Mouse (Mus musculus): ENCODE measurements around the gene Spindoc.
A peak's percentile ranks its signal among the peaks of the same experiment; 100 is the strongest.

Spindoc gene

DNA sequence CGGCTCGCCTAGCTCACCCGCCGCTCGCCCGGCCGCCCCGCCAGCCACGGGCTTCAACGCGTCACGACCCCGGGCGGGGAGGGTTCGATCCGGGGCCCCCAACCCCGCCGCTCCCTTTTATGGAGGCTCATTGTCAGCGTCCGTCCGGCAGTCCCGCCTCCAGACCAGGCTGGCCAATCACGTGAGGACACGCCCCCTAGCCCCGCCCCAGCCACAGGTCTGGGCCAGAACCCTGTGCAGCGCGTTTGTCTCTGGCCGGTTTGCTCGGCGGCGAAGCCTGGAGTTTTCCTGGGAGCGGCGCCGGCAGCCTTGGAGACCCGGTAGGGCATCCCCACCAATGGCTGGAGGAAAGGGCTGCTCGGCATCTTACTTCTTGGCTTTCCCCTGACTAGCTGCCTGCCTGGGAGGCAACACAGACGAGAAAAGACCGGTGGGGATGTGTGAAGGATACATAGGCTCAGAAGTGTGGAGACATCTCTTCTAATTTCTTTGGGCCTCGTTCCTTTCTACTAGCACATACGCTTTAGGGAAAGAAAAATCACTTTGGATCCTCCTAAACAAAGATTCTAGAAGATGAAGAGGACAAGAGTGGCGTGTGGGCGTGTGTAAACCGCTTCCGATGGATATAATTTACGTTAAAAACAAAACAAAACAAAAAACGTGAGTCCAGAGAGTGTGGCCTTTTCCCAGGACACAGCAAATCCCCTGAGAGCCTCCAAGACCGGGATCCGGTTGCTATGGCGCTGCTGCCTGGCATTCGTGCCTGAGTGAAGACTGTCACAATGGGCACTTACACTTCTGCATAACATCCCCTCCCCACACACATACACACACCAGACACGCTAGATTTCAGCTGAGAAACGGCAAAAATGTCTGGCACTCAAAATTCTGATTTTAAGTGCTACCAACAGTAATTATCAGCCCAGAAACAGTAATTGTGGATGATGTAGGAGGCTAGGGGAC lies at the start of gene Spindoc:
Spindoc (minus strand) TSS at position 92 of the 963 bp plus-strand sequence.
- DNase-seq (ENCODE audit: low spot score): peak; percentile 98

DNA sequence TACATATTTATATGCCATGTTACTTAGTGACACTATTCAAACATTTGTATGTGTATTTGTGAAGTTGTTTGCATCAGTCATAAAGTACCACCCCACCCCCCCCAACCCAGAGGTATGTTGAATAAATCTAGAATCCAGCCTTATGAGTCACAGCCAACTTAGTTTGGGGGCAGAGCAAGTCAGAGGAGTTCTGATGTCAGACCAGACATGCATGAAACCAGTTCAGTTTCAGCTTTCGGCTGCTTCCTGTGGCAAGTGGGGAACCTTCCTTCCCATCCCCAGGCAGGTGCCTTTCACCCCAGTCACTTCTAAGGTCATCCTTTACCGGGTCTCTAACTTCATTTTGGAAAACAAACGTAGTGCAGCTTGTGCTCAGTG lies 42.6 kb upstream of the Spindoc start:
- DNase-seq (ENCODE audit: low spot score): no peak

DNA sequence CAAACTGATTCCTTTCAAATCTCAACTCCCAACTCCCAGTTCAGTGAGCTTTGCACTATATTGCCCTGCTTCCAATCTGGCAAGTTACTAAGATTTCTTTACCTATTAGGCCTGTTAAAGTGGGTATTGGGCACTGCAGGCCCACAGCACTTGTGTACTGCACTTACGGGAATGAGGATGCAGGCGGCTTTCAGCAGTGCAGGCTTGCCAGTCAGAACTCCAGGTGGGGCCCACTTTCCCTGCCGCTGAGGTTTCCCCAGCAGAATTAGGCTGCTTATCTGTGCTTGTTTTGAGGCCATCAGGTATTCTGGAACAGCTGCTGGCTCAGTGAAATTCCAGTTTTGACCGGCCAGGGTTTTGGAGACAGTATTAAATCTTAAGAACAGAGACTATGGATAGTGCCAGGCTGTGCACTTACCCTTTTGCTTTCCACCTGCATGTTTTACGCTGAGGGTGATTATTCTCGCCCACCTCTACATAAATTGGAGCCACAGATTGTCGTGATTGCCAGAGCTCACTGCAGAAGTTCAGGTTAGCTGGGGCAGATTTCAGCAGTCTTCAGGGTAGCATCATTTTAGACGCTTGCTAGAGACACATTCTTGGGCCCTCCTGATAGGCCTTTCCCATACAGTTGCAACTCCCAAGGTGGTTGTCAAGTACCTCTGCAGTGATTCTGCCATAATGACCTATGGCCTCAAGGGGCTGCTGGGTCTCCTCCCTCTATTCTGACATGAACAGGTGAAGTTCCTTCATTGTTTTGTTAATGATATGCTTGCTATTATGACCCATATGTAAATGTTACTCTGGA lies 42.0 kb upstream of the Spindoc start:
- DNase-seq (ENCODE audit: low spot score): no peak

DNA sequence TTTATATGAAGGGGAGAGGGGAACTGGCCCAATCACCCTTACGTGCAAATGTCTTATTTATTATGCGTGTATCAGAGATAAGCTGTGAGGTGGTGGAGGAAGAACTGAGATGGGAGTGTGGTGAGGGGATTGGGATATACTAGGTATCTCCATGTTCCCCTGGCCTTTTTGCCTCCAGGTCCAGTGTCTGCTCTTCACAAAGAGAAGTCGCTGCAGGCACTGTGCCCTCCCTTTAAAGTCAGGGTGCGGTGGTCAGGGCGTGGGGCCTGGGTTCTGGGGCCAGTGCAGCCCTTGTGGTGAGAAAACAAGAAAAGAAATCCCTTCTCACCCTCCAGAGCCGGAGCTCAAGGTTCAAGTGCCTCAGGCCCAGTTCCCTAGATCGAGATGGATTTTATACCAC lies 41.3 kb upstream of the Spindoc start:
- no peak for DNase-seq (ENCODE audit: low spot score)

DNA sequence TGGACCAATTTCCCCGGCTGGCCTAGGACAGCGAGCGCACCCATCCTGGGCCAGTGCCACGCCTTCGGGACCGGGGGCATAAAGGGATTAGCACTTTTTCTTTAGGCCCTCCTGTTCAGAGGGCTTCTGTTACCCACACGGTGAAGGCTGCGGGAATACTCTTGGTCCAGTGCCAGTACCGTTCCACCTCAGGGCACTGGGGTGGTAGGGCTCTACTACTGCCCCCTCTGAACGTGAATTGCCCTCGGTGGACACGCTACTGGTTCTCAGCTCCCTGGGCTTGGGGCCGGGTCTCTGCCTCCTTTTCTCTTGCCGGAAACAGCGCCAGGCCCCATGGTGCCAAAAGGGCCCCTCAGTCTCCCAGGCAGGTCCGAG lies 40.8 kb upstream of the Spindoc start:
- DNase-seq (ENCODE audit: low spot score): no peak

DNA sequence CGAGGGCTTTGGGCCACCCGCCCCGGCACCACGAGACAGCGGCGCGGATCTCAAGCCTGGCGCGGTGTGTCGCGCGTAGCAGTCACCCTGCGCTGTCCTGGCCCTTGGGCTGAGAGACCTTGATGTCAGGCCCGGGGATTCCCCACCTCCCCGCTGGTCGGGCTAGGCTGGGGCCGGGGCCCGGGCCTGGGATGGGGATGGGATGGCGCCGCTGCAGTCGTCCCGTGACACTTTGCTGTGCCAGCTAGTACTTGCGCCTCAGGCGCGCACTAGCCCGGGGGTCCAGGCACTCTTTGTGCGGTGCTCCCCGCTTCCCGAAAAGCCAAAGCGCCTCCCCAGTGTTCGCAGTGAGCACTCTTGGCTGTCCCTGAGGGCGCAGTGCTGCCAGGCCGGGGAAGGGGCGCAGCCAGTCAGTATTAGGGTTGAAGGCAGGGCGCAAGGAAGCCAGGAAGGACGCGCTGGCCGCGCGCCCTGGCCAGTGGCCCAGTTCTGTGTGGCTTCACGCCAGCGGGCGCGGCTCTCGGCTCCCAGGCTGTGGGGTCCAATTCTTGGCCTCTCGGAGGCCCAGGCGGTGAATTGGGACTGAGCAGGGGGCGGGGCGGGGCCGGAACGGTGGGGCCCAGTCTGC lies 40.3 kb upstream of the Spindoc start:
- DNase-seq (ENCODE audit: low spot score): peak; percentile 67

DNA sequence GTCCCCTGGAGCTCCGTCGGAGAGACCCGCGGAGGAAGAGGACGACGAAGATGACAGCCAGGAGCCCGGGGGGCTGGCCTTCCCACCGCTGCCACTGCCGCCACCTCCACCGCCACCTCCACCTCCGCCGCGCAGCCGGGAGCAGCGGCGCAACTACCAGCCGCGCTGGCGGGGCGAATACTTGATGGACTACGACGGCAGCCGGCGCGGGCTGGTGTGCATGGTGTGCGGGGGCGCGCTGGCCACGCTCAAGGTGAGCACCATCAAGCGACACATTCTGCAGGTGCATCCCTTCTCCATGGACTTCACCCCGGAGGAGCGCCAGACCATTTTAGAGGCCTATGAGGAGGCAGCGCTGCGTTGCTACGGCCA lies 39.8 kb upstream of the Spindoc start:
- no peak for DNase-seq (ENCODE audit: low spot score)

DNA sequence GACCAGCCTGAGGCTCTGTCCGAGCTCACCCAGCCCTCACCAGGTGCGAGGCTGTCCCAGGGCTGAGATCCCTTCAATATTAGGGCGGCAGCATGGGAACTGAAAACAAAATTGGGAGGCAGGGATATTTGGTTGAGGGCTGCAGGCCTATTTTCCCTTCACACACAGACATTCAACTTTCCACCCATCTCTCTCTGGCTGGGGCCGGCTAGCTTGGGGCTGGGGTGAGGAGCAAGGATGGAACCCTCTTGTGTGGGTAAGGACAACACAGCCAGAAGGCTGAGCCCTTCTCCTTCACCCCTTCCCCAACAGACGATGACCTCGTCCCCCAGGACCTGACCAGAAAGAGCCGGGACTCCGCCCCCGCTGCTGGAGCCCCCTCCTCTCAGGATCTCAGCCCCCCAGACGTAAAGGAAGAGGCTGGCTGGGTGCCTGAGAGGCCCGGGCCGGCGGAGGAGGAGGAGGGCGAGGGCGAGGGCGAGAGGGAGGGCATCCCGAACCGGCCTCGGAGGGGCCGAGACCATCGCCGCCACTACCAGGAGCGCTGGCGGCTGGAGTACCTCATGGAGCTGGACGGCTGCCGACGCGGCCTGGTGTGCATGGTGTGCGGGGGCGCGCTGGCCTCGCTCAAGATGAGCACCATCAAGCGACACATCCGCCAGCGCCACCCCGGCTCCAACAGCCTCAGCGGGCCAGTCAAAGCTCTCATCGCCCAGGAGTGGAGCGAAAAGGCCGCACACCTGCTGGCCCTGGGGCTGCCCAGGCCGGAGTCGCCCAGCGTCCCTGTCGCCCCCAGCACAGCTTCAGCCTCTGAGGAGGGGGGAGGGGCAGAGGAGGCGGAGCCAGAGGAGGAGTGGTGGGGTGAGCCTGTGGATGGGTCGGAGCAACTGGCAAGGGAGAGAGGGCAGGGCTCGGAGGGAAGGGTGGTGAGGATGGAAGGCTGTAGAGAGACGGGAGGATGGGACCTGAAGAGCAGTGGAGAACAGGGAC lies 39.1 kb upstream of the Spindoc start:
- no peak for DNase-seq (ENCODE audit: low spot score)

DNA sequence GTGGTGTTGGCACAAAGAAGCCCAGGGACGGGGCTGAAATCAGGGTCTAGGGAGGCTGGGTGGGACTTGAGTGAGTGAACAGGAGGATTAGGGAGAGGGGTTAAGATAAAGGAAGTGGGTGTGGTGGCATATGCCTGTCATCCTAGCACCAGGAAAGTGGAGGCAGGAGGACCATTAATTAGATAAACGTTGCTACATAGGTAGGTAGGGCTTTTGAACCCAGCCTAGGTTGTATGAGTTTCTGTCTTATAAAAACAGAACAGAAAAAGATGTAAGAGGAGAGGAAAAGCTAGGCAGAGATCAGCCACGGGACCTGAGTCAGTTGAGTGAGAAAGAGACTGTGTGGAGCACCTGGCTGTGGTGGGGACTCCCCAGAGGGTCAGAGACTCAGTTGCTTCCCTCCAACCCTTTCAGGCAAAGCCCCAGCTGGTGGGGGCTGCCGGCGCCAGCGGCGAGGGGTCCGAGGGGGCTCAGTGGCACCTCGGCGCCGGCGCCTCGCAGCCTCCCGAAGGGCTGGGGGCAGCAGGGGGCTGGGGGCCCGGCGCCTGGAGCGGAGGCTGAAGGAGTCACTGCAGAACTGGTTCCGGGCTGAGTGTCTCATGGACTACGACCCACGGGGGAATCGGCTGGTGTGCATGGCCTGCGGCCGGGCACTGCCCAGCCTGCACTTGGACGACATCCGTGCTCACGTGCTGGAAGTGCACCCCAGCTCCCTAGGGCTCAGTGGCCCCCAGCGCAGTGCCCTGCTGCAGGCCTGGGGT lies 38.2 kb upstream of the Spindoc start:
- no peak for DNase-seq (ENCODE audit: low spot score)

DNA sequence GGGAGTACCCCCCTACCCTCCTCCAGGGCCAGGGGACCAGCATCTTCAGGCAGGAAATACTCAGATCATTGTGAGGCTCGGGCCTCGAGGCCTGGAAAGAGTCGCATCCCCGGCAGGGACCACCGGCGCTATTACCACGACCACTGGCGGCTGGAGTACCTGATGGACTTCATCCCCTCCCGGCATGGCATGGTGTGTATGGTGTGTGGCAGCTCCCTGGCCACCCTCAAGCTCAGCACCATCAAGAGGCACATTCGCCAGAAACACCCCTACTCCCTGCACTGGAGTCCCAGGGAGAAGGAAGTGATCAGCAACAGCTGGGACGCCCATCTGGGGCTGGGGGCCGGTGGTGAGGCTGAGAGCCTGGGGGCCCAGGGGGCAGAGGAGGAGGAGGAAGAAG lies 37.3 kb upstream of the Spindoc start:
- DNase-seq (ENCODE audit: low spot score): no peak

DNA sequence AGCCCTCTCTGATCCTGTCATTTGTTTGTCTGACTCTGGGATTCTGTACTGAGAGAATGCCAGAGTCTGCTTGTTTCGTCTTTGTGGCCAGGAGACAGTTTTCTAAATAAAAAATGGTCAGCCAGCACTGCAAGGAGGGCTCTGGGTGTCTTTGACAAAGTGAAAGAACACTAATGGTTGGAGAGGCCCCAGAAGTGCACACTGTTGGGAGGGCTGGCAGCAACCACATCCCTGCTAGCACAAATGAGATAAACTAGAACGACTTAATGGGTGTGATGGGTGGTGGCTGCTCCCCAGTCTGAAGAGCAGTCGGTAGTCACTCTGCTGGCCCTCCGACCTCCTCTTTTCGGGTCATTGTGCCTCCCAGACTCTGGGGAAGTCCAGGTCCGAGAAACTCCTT lies 36.3 kb upstream of the Spindoc start:
- no peak for DNase-seq (ENCODE audit: low spot score)

DNA sequence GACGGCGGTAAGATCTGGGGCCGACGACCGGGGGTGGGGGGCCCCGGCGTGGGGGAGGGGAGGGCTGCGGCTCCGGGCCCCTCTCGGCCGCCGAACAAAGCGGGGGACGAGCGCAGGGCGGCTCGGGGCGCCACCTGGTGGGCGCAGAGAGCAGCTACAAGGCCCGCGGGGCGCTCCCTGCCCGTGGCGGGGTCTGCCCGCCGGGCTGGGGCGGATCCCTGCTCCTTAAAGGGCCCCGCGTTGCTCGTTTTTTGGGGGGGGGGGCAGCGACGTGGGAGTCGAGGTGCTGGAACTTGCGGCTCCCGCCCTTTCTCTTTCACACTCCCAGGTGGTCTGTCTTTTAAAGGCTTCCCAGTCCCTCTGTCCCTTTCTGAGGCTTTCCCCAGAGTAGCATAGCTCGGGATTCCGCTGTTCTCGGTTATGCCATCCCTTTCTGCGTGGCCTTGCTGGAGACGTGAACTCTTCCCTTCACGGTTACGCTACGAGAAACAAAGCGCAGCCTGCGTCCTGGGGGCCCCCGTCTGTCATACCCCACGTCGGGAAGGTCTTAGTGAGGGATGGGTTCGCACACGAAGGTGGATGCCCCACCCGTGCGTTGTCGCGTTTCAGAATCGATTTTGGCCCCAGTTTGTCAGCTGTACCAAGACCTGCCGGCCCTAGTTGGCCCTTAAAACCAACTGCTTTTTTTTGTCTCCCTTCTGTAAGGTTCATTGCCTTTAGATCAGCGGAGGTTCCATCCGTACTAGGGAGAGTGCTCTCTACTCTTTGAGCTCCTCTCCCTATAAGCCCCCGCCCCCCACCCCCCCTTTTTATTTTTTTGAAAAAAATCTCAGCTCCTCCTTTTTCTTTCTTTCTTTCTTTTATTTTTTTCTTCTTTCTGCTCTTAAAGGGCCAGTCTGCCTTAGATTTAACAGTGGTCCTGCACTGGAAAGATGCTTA lies 35.4 kb upstream of the Spindoc start:
- peak; percentile 80 for DNase-seq (ENCODE audit: low spot score)

DNA sequence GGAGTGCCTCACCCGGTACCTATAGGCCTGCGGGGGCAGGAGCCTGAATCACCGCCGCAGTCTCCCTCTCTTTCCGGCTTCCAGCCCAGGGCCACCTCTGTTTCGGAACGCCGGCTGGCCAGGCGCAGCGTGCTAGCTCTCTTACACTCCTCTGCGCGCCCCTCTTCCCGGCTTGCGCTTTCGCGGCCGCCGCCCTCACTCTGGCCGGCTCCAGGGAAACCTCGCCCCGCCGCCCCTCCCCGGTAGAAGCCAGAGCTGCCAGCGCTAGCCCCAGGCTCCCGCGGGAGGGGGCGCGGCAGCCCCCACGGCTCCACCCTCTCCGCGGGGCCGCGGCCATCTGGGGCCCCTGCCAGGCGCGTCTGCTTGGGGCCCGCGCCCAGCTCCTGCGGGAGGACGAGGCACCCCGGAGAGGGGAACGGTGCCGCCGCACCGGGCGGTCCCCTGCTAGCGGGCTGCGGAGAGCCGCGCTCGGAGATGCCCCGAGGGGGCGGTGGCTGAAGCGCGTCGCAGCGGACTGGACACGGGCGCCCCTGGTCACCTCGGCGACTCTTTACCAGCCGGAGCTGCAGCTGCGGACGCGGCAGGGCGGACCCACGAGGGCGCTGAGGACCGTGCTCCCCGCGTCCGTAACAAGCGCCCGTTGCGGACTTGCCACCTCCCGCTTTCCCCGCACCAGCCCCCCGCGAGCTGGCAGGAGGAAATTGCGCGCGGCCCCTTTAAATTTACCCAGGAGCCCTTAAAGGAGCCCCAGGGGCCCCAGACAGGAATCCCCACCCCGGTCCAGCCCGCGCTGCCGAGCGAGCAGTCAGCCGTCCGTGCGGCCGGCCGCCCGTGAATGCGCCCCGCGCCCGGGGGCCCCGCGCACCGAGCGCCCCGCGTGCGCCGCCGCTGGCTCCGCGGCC lies 34.3 kb upstream of the Spindoc start, which contains the start of gene 2700081O15Rik:
2700081O15Rik (plus strand) TSS at position 792 of the 902 bp plus-strand sequence.
- peak; percentile 62 for DNase-seq (ENCODE audit: low spot score)

DNA sequence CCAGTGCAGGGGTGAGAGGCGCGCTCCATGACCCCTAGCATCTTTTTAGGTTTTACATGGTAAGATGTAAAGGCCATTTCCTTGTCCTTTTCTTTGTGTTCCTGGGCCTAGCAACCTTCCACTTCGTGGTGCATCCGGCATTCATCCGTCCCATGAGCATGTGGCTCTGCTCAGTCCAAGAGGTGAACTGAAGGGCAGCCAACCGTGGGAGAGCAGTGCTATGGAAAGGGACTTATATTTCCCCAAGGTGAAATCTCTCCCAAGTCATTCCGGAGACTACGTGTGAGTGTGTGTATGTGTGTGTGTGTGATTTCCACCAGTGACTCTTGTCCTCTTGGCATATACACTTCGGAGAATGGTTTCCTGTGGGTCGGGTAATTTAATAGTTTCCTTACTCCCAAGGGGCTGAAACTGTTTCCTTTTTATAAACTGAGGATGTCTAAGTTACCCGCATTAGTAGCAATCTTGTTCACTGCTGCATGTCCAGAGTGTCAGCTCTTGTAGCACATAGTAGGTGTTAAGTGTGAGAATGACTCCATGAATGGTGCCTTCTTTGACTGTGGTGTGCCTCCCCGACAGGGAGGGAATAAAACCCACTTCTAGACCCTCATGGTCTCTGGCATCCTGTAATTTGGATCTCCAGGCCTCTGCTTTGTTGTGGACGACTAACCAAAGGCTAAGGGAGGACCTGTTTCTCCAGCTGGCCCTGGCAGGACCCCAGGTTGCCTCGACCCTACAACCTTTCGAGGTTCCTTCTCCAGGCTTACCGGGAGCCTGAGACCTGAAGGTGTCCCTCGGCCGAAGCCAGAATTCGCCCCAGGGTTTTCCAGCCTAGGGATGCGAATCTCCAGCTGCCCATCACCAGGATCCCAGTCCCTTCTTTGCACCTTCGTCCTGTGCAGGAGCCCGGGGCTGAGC lies 33.4 kb upstream of the Spindoc start:
- no peak for DNase-seq (ENCODE audit: low spot score)

DNA sequence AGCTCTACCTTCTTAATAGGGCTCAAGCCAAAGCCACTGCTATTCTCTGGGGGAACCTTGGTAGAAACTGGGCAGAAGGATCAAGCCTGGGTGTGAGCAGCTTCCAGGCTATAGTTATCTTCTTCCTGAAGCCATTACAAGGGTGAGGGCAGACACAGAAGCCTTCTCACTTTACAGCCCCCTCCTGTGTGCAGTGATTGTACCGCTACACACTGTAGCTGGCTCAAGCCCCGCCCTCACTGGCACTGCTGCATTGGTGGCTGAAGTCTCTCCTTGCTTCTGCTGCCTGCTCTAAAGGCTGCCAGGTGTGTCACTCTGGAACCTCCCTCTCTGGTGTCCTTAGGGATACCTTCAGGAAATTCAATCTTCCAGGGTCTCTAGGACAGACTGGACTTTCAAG lies 29.6 kb upstream of the Spindoc start:
- DNase-seq (ENCODE audit: low spot score): no peak

DNA sequence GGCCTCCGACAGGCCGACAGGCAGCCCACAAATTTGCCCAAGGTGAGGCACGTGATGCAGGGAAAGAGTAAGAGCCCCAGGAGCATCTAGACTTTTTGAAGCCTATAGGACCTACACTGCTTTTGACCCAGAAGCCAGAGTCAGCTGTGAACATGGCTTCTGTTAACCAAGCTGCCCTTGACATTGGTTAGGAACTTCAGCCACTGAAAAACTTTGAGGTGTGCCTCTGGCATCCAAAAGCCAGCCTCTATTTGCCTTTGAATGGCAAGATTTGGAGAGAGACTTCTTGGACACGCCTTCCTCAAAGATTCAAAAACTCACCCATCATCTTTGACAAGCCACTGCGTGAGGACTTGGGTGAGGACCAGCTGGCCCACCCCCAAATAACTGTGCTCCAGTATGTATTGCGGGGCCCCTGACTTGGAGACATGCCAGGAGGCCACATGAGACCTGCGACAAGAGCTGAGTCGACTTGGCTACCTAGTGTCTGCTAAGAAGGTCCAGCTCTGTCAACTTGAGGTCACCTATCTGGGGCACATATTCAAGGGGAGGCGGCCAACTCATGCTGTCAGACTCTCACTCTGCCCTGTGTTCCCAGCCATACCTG lies 21.9 kb upstream of the Spindoc start:
- DNase-seq (ENCODE audit: low spot score): no peak

DNA sequence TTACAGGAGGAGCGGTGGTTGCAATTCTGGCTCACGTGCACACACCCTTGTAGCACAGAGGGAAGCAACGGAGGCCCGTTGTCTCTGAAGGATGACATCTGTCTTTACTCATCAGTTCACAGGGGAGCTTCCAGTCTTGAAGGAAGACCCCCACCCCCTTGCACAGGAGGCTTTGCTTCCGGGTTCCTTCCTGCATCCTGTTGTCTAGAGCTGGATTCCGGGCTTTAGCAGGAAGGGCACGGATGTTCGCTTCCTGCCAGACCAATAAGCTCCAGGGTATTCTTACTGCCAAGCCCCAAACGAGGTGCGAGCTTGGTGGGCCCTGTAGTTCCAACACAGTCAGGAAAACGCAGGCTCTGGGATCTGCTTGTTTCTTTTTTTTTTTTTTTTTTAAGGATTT lies 17.8 kb upstream of the Spindoc start:
- no peak for DNase-seq (ENCODE audit: low spot score)

Measured in urinary bladder, postnatal 25 days (tissue).